Mouse (Mus musculus): ENCODE results near the gene Pam. TPM values are rescaled to one million over a fixed set of nuclear protein-coding genes. Genes with fewer than 3 reads are reported as not detected.

Gene Pam
- polyA plus RNA-seq, 1 experiment from 2014 or later, result 8.9 TPM

GRCm38 (mm10) chr1:98084596-98085274 lies 10.7 kb downstream of the Pam start:
- ATAC-seq (ENCODE audit: low read depth), result no peak
- H3K27ac ChIP-seq (ENCODE audit: low read length), result no peak overlapping the region

GRCm38 (mm10) chr1:98083508-98083907 lies 11.9 kb downstream of the Pam start:
- Histone ChIP-seq H3K9me3 (replicated peaks; ENCODE audit: control insufficient read depth, low read length) (no peaks in the 10 kb centered on the region), H3K9ac (ENCODE audit: low read depth, low read length) (no peak overlapping the region), H3K4me2 (ENCODE audit: low read depth, low read length) (no peak overlapping the region), H3K27me3 (ENCODE audit: control insufficient read depth, insufficient read depth, low read depth, low read length) (no peaks in the 10 kb centered on the region), H3K4me1 (ENCODE audit: control insufficient read depth, low read depth, low read length) (no peaks in the 10 kb centered on the region), H3K36me3 (ENCODE audit: control insufficient read depth, insufficient read depth) (no peaks in the 10 kb centered on the region), H3K4me3 (ENCODE audit: low read depth, low read length) (no peak overlapping the region), H3K27ac (ENCODE audit: low read length) (no peak overlapping the region)
- ATAC-seq (ENCODE audit: low read depth), result no peak
- 44% methylated on average over 3 of the region's 3 CpGs for WGBS (ENCODE audit: insufficient replicate concordance)

More at GRCm38 (mm10) chr1:98084596-98085274, 10.7 kb downstream of the Pam start:
- H3K4me1 ChIP-seq (ENCODE audit: control insufficient read depth, low read depth, low read length), result no peaks in the 10 kb centered on the region
- no peak overlapping the region for H3K4me2 ChIP-seq (ENCODE audit: low read depth, low read length)
- H3K9ac ChIP-seq (ENCODE audit: low read depth, low read length), result no peak overlapping the region
- H3K27me3 ChIP-seq (ENCODE audit: control insufficient read depth, insufficient read depth, low read depth, low read length), result no peaks in the 10 kb centered on the region
- WGBS (ENCODE audit: insufficient replicate concordance), result 60% methylated on average over 13 of the region's 13 CpGs
- no peak overlapping the region for H3K4me3 ChIP-seq (ENCODE audit: low read depth, low read length)
- no peaks in the 10 kb centered on the region for H3K9me3 ChIP-seq (replicated peaks; ENCODE audit: control insufficient read depth, low read length)
- no peaks in the 10 kb centered on the region for H3K36me3 ChIP-seq (ENCODE audit: control insufficient read depth, insufficient read depth)

DNA sequence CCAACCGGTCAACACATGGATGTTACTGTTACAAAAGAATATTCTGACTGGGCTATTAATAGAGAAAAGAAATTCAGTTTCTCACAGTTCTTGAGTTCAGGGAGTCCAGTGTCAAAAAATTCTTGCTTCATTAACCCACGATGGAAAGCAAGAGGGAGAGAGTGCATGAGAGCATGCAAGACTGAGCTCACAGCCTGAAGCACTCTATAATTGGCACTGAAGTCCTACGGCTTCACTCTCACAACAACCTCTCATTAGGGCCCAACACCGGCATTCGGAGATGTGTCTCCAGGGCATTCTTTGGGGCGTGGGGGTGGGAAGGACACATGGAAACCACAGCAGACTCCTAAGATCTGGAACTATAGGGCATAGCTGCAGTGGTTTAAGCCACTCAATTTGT lies 12.5 kb downstream of the Pam start:
- H3K9me3 ChIP-seq (replicated peaks; ENCODE audit: control insufficient read depth, low read length), result no peaks in the 10 kb centered on the region
- H3K9ac ChIP-seq (ENCODE audit: low read depth, low read length), result no peak overlapping the region
- H3K27ac ChIP-seq (ENCODE audit: low read length), result no peak overlapping the region
- H3K4me1 ChIP-seq (ENCODE audit: control insufficient read depth, low read depth, low read length), result no peaks in the 10 kb centered on the region
- no peak overlapping the region for H3K4me2 ChIP-seq (ENCODE audit: low read depth, low read length)
- 72% methylated on average over 6 of the region's 6 CpGs for WGBS (ENCODE audit: insufficient replicate concordance)
- no peak overlapping the region for H3K4me3 ChIP-seq (ENCODE audit: low read depth, low read length)
- no peaks in the 10 kb centered on the region for H3K27me3 ChIP-seq (ENCODE audit: control insufficient read depth, insufficient read depth, low read depth, low read length)
- no peaks in the 10 kb centered on the region for H3K36me3 ChIP-seq (ENCODE audit: control insufficient read depth, insufficient read depth)
- no peak for ATAC-seq (ENCODE audit: low read depth)

GRCm38 (mm10) chr1:98080431-98080830 lies 15.0 kb downstream of the Pam start:
- no peak overlapping the region for H3K4me3 ChIP-seq (ENCODE audit: low read depth, low read length)
- ATAC-seq (ENCODE audit: low read depth), result no peak
- no peak overlapping the region for H3K9ac ChIP-seq (ENCODE audit: low read depth, low read length)
- no peak overlapping the region for H3K27ac ChIP-seq (ENCODE audit: low read length)
- no peaks in the 10 kb centered on the region for H3K27me3 ChIP-seq (ENCODE audit: control insufficient read depth, insufficient read depth, low read depth, low read length)
- 43% methylated on average over 2 of the region's 2 CpGs for WGBS (ENCODE audit: insufficient replicate concordance)
- H3K36me3 ChIP-seq (ENCODE audit: control insufficient read depth, insufficient read depth), result no peaks in the 10 kb centered on the region
- no peak overlapping the region for H3K4me2 ChIP-seq (ENCODE audit: low read depth, low read length)
- no peaks in the 10 kb centered on the region for H3K9me3 ChIP-seq (replicated peaks; ENCODE audit: control insufficient read depth, low read length)
- no peaks in the 10 kb centered on the region for H3K4me1 ChIP-seq (ENCODE audit: control insufficient read depth, low read depth, low read length)

DNA sequence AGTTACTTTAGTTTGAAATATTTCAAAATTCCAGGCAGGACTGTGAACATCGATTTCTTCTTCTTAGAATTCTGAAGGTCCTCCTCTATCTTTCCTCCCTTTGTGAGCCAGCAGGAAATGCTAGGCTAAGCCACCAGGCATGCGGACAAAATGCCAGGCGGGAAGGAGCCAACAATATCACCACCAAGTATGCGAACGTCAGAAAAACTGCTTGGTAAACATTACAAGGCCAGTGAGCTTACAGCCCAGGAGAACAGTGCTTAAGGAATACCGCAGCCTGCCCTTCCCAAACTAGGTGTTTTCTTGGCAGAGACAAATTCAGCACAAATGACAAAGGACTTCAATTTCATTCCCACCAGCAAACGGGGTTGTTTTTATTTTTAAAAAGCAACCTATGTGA lies 15.8 kb downstream of the Pam start:
- H3K9ac ChIP-seq (ENCODE audit: low read depth, low read length), result no peak overlapping the region
- no peak overlapping the region for H3K27ac ChIP-seq (ENCODE audit: low read length)
- H3K9me3 ChIP-seq (replicated peaks; ENCODE audit: control insufficient read depth, low read length), result no peaks in the 10 kb centered on the region
- ATAC-seq (ENCODE audit: low read depth), result no peak
- no peaks in the 10 kb centered on the region for H3K36me3 ChIP-seq (ENCODE audit: control insufficient read depth, insufficient read depth)
- H3K4me2 ChIP-seq (ENCODE audit: low read depth, low read length), result no peak overlapping the region
- no peaks in the 10 kb centered on the region for H3K4me1 ChIP-seq (ENCODE audit: control insufficient read depth, low read depth, low read length)
- no peaks in the 10 kb centered on the region for H3K27me3 ChIP-seq (ENCODE audit: control insufficient read depth, insufficient read depth, low read depth, low read length)
- no peak overlapping the region for H3K4me3 ChIP-seq (ENCODE audit: low read depth, low read length)
- 57% methylated on average over 7 of the region's 7 CpGs for WGBS (ENCODE audit: insufficient replicate concordance)

DNA sequence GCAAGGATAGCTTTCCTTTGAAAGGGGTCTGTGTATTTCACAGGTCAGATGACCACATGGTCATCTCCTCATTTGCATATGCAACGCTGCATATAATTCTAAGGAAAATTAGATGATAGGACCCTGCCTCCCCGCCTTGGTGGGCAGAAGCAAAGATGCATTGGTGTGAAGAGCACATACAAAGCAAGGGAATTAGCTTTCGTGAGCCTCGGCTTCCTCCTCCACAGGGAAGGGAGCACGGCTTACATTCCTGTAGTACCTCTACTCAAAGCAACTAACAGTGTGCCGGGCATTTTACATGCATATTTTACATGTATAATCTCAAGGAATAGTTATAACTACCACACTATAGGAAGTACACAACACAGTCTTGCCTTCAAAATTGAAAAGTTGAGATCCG lies 16.7 kb downstream of the Pam start:
- Histone ChIP-seq H3K4me1 (ENCODE audit: control insufficient read depth, low read depth, low read length) (no peaks in the 10 kb centered on the region), H3K36me3 (ENCODE audit: control insufficient read depth, insufficient read depth) (no peaks in the 10 kb centered on the region), H3K27ac (ENCODE audit: low read length) (no peak overlapping the region), H3K4me2 (ENCODE audit: low read depth, low read length) (no peak overlapping the region), H3K27me3 (ENCODE audit: control insufficient read depth, insufficient read depth, low read depth, low read length) (no peaks in the 10 kb centered on the region), H3K9ac (ENCODE audit: low read depth, low read length) (no peak overlapping the region), H3K9me3 (replicated peaks; ENCODE audit: control insufficient read depth, low read length) (no peaks in the 10 kb centered on the region), H3K4me3 (ENCODE audit: low read depth, low read length) (no peak overlapping the region)
- no peak for ATAC-seq (ENCODE audit: low read depth)
- WGBS (ENCODE audit: insufficient replicate concordance), result 71% methylated on average over 7 of the region's 7 CpGs

DNA sequence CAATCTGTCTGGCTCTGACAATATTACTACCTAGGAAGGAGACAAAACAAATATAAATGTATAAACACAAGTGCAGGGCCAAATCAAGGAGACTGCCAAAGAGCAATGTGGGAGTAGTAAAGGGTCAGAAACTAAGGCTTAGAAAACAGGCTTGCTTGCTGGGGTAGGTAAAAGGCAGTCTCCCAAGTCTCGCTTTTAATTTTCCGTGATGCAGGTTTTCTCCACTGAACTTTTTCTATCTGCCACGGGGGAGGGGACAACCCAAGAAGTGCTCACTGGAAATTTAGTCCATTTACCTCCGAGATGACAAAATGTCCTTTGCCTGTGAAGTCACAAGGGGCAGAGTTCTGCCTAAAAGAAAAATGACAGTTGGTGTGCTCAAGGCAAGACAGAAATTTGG lies 21.6 kb downstream of the Pam start:
- ATAC-seq (ENCODE audit: low read depth), result no peak
- no peaks in the 10 kb centered on the region for H3K36me3 ChIP-seq (ENCODE audit: control insufficient read depth, insufficient read depth)
- H3K4me2 ChIP-seq (ENCODE audit: low read depth, low read length), result no peak overlapping the region
- no peaks in the 10 kb centered on the region for H3K27me3 ChIP-seq (ENCODE audit: control insufficient read depth, insufficient read depth, low read depth, low read length)
- no peak overlapping the region for H3K9ac ChIP-seq (ENCODE audit: low read depth, low read length)
- no peaks in the 10 kb centered on the region for H3K9me3 ChIP-seq (replicated peaks; ENCODE audit: control insufficient read depth, low read length)
- no peak overlapping the region for H3K27ac ChIP-seq (ENCODE audit: low read length)
- 67% methylated on average over 4 of the region's 4 CpGs for WGBS (ENCODE audit: insufficient replicate concordance)
- H3K4me3 ChIP-seq (ENCODE audit: low read depth, low read length), result no peak overlapping the region
- H3K4me1 ChIP-seq (ENCODE audit: control insufficient read depth, low read depth, low read length), result no peaks in the 10 kb centered on the region

DNA sequence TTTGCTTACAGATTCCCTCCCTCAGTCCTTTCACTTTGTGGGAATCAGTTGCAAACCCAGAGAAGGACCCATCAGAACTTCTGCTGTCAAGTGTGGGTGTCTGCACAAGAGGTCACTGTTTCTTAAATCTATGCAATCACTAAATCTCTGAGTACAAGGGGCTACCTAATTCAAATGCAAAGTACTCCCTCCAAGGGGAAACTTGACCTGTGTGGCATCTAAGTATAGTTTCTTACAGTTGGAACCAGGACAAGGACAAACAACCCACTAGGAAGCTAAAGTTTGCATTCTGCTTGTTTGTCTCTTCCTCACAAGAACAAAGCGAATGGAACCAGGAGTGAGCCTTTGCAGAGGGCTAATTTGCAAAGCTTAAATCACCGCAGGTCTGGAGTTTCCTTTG lies 22.3 kb downstream of the Pam start:
- H3K36me3 ChIP-seq (ENCODE audit: control insufficient read depth, insufficient read depth), result no peaks in the 10 kb centered on the region
- no peak overlapping the region for H3K4me2 ChIP-seq (ENCODE audit: low read depth, low read length)
- no peaks in the 10 kb centered on the region for H3K4me1 ChIP-seq (ENCODE audit: control insufficient read depth, low read depth, low read length)
- WGBS (ENCODE audit: insufficient replicate concordance), result 65% methylated on average over 2 of the region's 2 CpGs
- no peak for ATAC-seq (ENCODE audit: low read depth)
- no peak overlapping the region for H3K9ac ChIP-seq (ENCODE audit: low read depth, low read length)
- no peaks in the 10 kb centered on the region for H3K9me3 ChIP-seq (replicated peaks; ENCODE audit: control insufficient read depth, low read length)
- no peaks in the 10 kb centered on the region for H3K27me3 ChIP-seq (ENCODE audit: control insufficient read depth, insufficient read depth, low read depth, low read length)
- H3K27ac ChIP-seq (ENCODE audit: low read length), result no peak overlapping the region
- H3K4me3 ChIP-seq (ENCODE audit: low read depth, low read length), result no peak overlapping the region

- 50% methylated on average over 6 of the region's 6 CpGs for WGBS (ENCODE audit: insufficient replicate concordance)
- Histone ChIP-seq H3K9me3 (replicated peaks; ENCODE audit: control insufficient read depth, low read length) (no peaks in the 10 kb centered on the region), H3K4me2 (ENCODE audit: low read depth, low read length) (no peak overlapping the region)
Observed at GRCm38 (mm10) chr1:98072045-98072444, 23.4 kb downstream of the Pam start.

More at GRCm38 (mm10) chr1:98072045-98072444, 23.4 kb downstream of the Pam start:
- no peaks in the 10 kb centered on the region for H3K27me3 ChIP-seq (ENCODE audit: control insufficient read depth, insufficient read depth, low read depth, low read length)
- no peak overlapping the region for H3K27ac ChIP-seq (ENCODE audit: low read length)
- H3K4me3 ChIP-seq (ENCODE audit: low read depth, low read length), result no peak overlapping the region
- H3K9ac ChIP-seq (ENCODE audit: low read depth, low read length), result no peak overlapping the region
- no peaks in the 10 kb centered on the region for H3K36me3 ChIP-seq (ENCODE audit: control insufficient read depth, insufficient read depth)
- no peaks in the 10 kb centered on the region for H3K4me1 ChIP-seq (ENCODE audit: control insufficient read depth, low read depth, low read length)
- no peak for ATAC-seq (ENCODE audit: low read depth)

All from liver, embryonic 16.5 days (tissue).